Comparison of ENCODE assay signal across 9 mouse cellular contexts in genomic region chr16:29883252-29883992, GRCm38 (mm10).
A peak's percentile ranks its signal among the peaks of the same experiment; 100 is the strongest.
DNase-seq lines count a peak whose midpoint lies in the region; ATAC-seq lines count a peak whose summit lies in the region.
"Had no signal": no experiment of that assay in that cellular context is flagged by ENCODE, and none has a peak within 500 bp of the region (broad histone marks: within the 10 kb centered on the region; RNA-seq: fewer than 3 reads in every experiment).

No protein-coding gene starts in this region.

- peak; percentile 74 for ATAC-seq in midbrain, embryonic 13.5 days
- no peak for ATAC-seq in liver, embryonic 11.5 days (replicated peaks; ENCODE audit: low FRiP score)
- no peak for ATAC-seq in heart, embryonic 11.5 days (replicated peaks; ENCODE audit: insufficient number of reproducible peaks, low FRiP score, low TSS enrichment)

- WGBS in midbrain, embryonic 13.5 days, result 6% methylated on average over 10 of the region's 10 CpGs
- WGBS in liver, embryonic 11.5 days, result 50% methylated on average over 10 of the region's 10 CpGs
- WGBS in heart, embryonic 11.5 days (ENCODE audit: insufficient replicate concordance), result 37% methylated on average over 10 of the region's 10 CpGs

- H3K9me3 ChIP-seq in midbrain, embryonic 13.5 days, result no peaks in the 10 kb centered on the region
- H3K9me3 ChIP-seq in liver, embryonic 11.5 days (ENCODE audit: control insufficient read depth, low read length), result no peaks in the 10 kb centered on the region
- H3K9me3 ChIP-seq in heart, embryonic 11.5 days (replicated peaks; ENCODE audit: control insufficient read depth, low read length), result no peaks in the 10 kb centered on the region

- no peak overlapping the region for H3K27ac ChIP-seq in midbrain, embryonic 13.5 days
- no peak overlapping the region for H3K27ac ChIP-seq in liver, embryonic 11.5 days (ENCODE audit: low read depth, low read length)
- no peak overlapping the region for H3K27ac ChIP-seq in heart, embryonic 11.5 days (ENCODE audit: low read depth, low read length)

- no peak overlapping the region for H3K9ac ChIP-seq in midbrain, embryonic 13.5 days (replicated peaks)
- no peak overlapping the region for H3K9ac ChIP-seq in liver, embryonic 11.5 days (ENCODE audit: low read depth, low read length)
- no peak overlapping the region for H3K9ac ChIP-seq in heart, embryonic 11.5 days (ENCODE audit: low read depth, low read length)

- no peak overlapping the region for H3K4me2 ChIP-seq in midbrain, embryonic 13.5 days (replicated peaks)
- no peak overlapping the region for H3K4me2 ChIP-seq in liver, embryonic 11.5 days
- H3K4me2 ChIP-seq in heart, embryonic 11.5 days, result no peak overlapping the region

- DNase-seq in ES-CJ7 (ENCODE audit: low read depth, low spot score), result peak; percentile 57
- peak; percentile 63 for DNase-seq in embryo, embryonic 10 days (ENCODE audit: low spot score)
- peak; percentile 79 for DNase-seq in forelimb bud, embryonic 11.5 days (ENCODE audit: low read depth, low spot score)
- no peak for DNase-seq in liver, embryonic 11.5 days (ENCODE audit: low spot score)
- no peak for DNase-seq in layer of hippocampus, adult 9-11 months
- DNase-seq: thymus, postnatal 25 days had no signal

- H3K27me3 ChIP-seq in midbrain, embryonic 13.5 days, result peaks cover 49% of the 10 kb centered on the region
- H3K27me3 ChIP-seq in liver, embryonic 11.5 days (replicated peaks; ENCODE audit: control insufficient read depth, insufficient read depth, low read length), result no peaks in the 10 kb centered on the region; the same call in 1 of the 2 replicates
- H3K27me3 ChIP-seq in heart, embryonic 11.5 days (ENCODE audit: control insufficient read depth, insufficient read depth, low read length), result no peaks in the 10 kb centered on the region
- H3K27me3 ChIP-seq: Patski had no signal

- H3K36me3 ChIP-seq in midbrain, embryonic 13.5 days, result no peaks in the 10 kb centered on the region
- no peaks in the 10 kb centered on the region for H3K36me3 ChIP-seq in liver, embryonic 11.5 days (ENCODE audit: control insufficient read depth, insufficient read depth, low read length)
- no peaks in the 10 kb centered on the region for H3K36me3 ChIP-seq in heart, embryonic 11.5 days (ENCODE audit: control insufficient read depth, insufficient read depth, low read length)

- peaks cover 28% of the 10 kb centered on the region for H3K4me1 ChIP-seq in midbrain, embryonic 13.5 days (replicated peaks)
- peaks cover 9% of the 10 kb centered on the region for H3K4me1 ChIP-seq in liver, embryonic 11.5 days (replicated peaks; ENCODE audit: control insufficient read depth, insufficient read depth, low read length)
- H3K4me1 ChIP-seq in heart, embryonic 11.5 days (ENCODE audit: control insufficient read depth, insufficient read depth, low read length), result peaks cover 40% of the 10 kb centered on the region

- H3K4me3 ChIP-seq in midbrain, embryonic 13.5 days (replicated peaks), result no peak overlapping the region
- no peak overlapping the region for H3K4me3 ChIP-seq in liver, embryonic 11.5 days (ENCODE audit: low read depth, low read length)
- no peak overlapping the region for H3K4me3 ChIP-seq in heart, embryonic 11.5 days (ENCODE audit: low read depth, low read length)

Comparison
In these comparisons a context has a peak if more than half of its experiments do, and no peak if none do; other contexts are left out.
1. DNase-seq: peak in ES-CJ7 (single experiment), embryo, embryonic 10 days (single experiment) and forelimb bud, embryonic 11.5 days (single experiment); none in liver, embryonic 11.5 days (single experiment) and layer of hippocampus, adult 9-11 months (single experiment).